Mouse (Mus musculus) spleen, postnatal 36 days (tissue): ENCODE measurements around the gene Btbd9.

Source experiments
- DNase-seq, 2 experiments: peaks; one replicate each; pipeline ENCODE4 v3.0.0; 2022; ENCODE audit warnings: low spot score in 2 of 2, mixed read lengths in 1 of 2

Gene Btbd9

GRCm38 (mm10) chr17:30453272-30453671, 123.0 kb downstream of the Btbd9 start:
- DNase-seq = no peak

- no peak for DNase-seq
These were observed 123.9 kb downstream of the Btbd9 start for GRCm38 (mm10) chr17:30452363-30452762.

DNA sequence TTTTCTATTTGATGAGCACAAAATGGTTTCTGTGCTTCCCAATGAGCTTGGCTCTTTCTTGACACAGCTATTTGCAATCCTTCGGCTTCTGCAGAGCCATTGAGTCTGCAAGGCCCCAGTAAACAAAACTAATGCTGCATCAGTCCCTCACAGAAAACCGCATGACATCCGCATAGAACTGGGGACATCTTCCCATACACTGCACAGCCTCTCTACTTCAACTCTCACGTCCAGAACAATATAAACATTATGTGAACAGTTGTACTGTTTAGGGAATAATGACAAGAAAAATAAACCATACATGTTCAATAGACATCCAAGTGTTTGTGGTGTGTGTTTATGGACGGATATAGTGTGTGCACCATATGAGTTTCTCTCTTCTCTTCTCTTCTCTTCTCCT, 127.7 kb downstream of the Btbd9 start:
- DNase-seq = no peak

GRCm38 (mm10) chr17:30445805-30446441, 130.4 kb downstream of the Btbd9 start:
- DNase-seq = no peak

GRCm38 (mm10) chr17:30439702-30440101, 136.6 kb downstream of the Btbd9 start:
- DNase-seq = no peak

GRCm38 (mm10) chr17:30438786-30439185, 137.5 kb downstream of the Btbd9 start:
- DNase-seq = no peak

DNA sequence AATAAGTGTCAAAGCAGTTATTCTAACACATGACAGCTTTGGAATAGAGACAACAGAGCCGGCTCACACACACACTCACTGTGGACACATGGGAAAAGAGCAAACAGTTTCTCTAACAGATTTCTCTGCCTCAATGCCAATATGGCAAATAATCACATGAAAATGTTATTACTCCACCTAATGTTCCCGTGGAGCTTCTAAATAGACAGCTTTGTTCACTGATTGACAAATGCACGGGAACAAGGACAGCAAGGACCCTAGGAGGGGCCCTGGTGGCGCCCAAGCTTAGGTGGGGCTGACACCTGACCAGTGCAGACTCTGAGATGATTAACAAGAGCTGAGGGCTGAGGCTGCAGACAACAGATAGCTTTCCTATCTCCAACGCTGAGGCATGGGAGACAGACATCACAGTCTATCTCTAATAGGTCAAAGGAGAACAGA, 140.2 kb downstream of the Btbd9 start:
- no peak for DNase-seq

- DNase-seq = no peak
These were observed 140.8 kb downstream of the Btbd9 start for GRCm38 (mm10) chr17:30435478-30435877.

GRCm38 (mm10) chr17:30432094-30432493, 144.2 kb downstream of the Btbd9 start:
- no peak for DNase-seq

DNA sequence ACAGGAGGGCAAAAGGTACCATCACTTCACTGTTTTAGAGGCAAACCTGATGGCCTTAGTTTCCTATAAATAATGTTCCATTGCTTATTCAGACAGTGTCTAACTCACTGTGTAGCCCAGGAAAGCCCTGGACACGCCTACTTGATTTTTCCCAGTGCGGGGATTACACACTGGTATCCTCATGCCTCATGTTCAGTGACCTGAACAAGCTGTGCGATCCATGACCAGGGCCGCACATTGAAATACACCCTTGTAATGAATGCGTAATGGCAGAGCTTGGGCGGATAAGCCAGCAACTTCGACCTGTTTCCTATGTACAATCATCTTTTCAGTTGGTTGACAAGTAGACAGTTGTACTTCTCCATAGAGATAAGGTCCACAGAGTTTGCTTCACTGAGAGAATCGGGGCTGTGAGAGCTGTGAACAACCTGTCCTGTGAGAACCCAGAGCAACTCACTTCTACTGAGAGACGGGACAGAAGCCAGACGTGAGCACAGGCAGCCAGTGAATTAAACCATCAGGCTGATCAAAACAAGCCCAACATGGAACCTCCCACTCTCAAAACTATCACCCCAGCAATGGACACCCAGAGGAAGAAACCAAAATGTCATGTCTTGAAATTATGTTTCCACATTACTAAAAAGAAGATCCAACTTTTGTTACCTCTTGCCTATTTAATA, 145.2 kb downstream of the Btbd9 start:
- no peak for DNase-seq

DNA sequence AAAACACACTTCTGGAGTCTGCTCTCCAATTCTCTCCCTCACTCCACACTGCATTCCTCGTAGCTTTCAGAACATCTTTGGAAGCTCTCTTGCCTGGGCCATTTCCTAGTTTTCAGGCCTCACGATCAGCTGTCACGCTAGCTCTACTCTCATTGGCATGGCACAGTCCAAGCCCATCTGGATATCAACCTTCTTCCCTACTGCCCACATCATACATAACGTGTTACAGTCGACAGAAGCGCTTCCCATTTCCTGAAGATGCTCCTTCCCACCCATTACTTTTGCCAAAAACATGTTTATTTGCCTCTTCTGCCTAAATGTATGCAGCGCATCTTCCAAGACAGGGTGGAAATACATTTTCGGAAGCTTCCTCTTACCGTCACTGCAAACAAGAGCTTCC, 147.6 kb downstream of the Btbd9 start:
- no peak for DNase-seq

DNA sequence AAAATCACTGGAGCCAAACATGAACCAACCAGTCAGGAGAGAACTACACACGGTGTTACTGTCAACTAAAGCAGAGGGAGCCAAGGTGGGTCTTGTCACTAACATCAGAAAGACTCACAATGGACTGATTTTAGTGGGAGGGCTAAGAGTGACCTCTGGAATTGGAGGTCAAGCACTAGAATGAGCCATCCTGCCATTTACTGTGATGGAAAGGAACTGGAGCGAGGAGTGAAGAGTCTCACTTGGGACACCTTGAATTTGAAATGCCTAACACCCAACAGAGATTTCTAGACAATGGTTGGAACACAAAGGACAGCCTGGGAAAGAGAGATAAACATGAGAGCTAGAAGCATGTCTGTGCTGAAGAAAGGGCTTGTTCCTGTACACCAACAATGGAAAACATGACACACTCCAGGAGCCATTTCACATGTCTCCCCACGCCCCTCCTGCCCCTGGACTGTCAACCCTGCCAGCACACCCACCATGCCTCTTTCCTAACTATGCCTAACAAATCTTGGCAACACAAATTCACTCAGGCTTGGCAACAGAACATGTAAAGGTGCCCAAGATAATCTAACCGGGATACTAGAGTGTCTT, 152.9 kb downstream of the Btbd9 start:
- DNase-seq = no peak

GRCm38 (mm10) chr17:30422278-30422677, 154.0 kb downstream of the Btbd9 start:
- no peak for DNase-seq

- no peak for DNase-seq
These were observed 155.0 kb downstream of the Btbd9 start for GRCm38 (mm10) chr17:30421256-30421655.

DNA sequence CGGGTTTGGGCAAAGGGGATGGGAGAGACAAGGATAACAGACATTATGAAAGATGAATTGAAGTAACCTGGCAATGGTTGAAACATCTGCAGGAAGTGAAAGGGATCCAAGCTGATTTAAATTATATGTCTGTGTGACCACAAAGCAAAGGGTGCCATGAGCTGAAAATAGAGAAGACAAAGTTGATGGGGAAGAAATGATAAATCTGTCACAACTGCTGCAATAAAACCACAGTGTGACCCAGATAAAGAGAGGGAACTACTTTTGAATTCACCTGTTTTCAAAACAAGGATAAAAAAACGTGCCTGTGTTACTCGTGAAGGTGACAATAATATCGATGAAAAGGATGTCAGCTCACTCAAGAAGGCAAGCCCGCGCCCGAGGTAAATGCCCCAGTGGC, 156.8 kb downstream of the Btbd9 start:
- DNase-seq = no peak

- DNase-seq = no peak
These were observed 157.8 kb downstream of the Btbd9 start for GRCm38 (mm10) chr17:30418510-30418909.

DNA sequence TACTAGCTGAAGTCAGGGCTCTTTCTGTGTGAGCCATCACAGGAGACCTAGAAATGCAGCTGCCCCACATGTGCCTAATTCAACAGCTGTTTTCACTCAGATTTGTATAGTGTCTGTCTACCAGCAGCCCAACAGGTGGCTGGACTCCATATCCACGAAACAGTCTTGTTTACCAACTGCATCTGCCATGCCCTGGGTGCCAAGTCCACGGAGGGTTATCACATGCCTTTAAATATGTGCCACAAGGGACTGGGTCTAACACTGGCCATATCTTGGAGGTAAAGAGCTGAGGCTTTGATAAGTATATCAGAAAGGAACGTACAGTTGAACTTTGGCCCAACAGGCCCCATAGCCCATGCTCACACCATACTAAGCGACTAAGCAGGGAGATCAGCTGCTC, 159.2 kb downstream of the Btbd9 start:
- no peak for DNase-seq

- DNase-seq = no peak
These were observed 160.6 kb downstream of the Btbd9 start for GRCm38 (mm10) chr17:30415693-30416092.

GRCm38 (mm10) chr17:30412991-30413390, 163.3 kb downstream of the Btbd9 start:
- no peak for DNase-seq

DNA sequence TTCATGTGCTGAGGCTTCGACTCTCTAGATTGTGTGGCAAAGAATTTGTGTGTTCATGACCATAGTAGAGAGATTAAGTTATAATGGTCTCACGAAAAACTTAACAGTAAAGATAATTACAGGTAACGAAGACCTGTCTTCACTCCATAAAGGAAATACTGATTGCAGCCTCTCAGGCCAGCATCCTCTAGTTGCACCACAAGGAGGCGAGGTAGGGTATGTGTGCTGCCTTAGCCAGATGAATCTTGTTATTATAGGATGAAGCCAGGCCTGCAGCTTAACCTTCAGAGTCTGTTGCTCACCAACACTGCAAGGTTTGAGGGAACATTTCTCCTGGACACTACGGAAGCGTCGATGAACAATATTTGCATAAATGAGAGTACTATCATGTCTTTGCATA, 170.3 kb downstream of the Btbd9 start:
- no peak for DNase-seq

DNA sequence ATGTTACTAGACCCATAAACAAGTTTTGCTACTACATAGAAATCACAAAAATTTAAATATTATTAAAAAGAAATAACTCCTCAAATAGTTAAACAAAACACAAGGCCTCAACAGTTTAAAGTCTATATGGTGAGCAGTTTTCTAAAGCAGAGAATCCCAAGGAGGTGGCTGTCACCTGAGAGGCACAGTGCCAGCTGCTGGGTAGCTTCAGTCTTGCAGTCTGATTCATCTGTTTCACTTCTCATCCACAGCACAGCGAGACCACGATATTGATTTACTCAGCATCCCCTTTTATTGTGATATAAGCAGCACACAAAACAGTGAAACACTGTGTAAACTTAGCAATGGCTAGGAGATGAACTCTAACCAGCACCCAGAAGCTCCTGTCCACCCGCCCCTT, 173.4 kb downstream of the Btbd9 start:
- no peak for DNase-seq

GRCm38 (mm10) chr17:30395261-30395660, 181.0 kb downstream of the Btbd9 start:
- DNase-seq = no peak

GRCm38 (mm10) chr17:30392031-30392430, 184.3 kb downstream of the Btbd9 start:
- DNase-seq = no peak
